Mouse (Mus musculus) layer of hippocampus, postnatal 14 days (tissue): Measurements from ENCODE around the gene Ms4a3. TPM values are rescaled to one million over a fixed set of nuclear protein-coding genes. Genes with fewer than 3 reads are reported as not detected.

Experiments
- DNase-seq, 2 experiments: peaks; one replicate each; pipeline ENCODE4 v3.0.0; 2021 to 2022; ENCODE audit warnings: low spot score in 2 of 2, mixed read lengths in 1 of 2
- total RNA-seq, 2 experiments: library from RNA; stranded (reverse); gene quantifications; 2 replicates each; pipeline ENCODE4 v1.2.3; 2021

Ms4a3 gene
- total RNA-seq, 2 experiments from 2014 or later, result not detected

- DNase-seq, result no peak
Observed at GRCm38 (mm10) chr19:11589891-11590449, 50.7 kb downstream of the Ms4a3 start.

- DNase-seq, result no peak
Observed at GRCm38 (mm10) chr19:11589205-11589604, 51.4 kb downstream of the Ms4a3 start.

Other genes starting within 250 kb of the Ms4a3 start
- gene Ms4a4c, start 236.1 kb downstream of the Ms4a3 start, total RNA-seq, result not detected
- not detected for gene Ms4a4b, start 197.3 kb downstream of the Ms4a3 start, total RNA-seq
- 1 to 10 TPM; 1.9 to 2.0 TPM for gene Ms4a6c, start 171.5 kb downstream of the Ms4a3 start, total RNA-seq
- under 1 TPM in 1 of 2 experiments, not detected in 1; 0.55 TPM for gene Gm8369, start 154.9 kb downstream of the Ms4a3 start, total RNA-seq
- 1 to 10 TPM; 2.4 to 2.5 TPM for gene Ms4a6b, start 124.3 kb downstream of the Ms4a3 start, total RNA-seq
- not detected for gene Ms4a4d, start 104.0 kb downstream of the Ms4a3 start, total RNA-seq
- gene Ms4a6d, start 36.0 kb downstream of the Ms4a3 start, total RNA-seq, result 1 to 10 TPM in 1 of 2 experiments, under 1 TPM in 1; 0.81 to 1.2 TPM
- gene Ms4a2, start 17.1 kb downstream of the Ms4a3 start, total RNA-seq, result not detected
- gene Oosp2, start 19.7 kb upstream of the Ms4a3 start, total RNA-seq, result not detected
- gene Oosp1, start 50.3 kb upstream of the Ms4a3 start, total RNA-seq, result not detected
- not detected for gene Oosp3, start 56.2 kb upstream of the Ms4a3 start, total RNA-seq
- gene Gif, start 106.7 kb upstream of the Ms4a3 start, total RNA-seq, result not detected
- 10 to 100 TPM; 37.9 to 41.2 TPM for gene Mrpl16, start 129.5 kb upstream of the Ms4a3 start, total RNA-seq
- gene Stx3, start 178.6 kb upstream of the Ms4a3 start, total RNA-seq, result 10 to 100 TPM; 19.6 to 27.8 TPM
- gene Olfr1417, start 198.4 kb upstream of the Ms4a3 start, total RNA-seq, result not detected
- gene Olfr1418, start 220.2 kb upstream of the Ms4a3 start, total RNA-seq, result not detected
- not detected for gene Olfr1419, start 234.3 kb upstream of the Ms4a3 start, total RNA-seq
- not detected for gene Olfr1420, start 245.7 kb upstream of the Ms4a3 start, total RNA-seq